Mouse (Mus musculus) mouse embryonic stem cell (cell line): ENCODE results near the gene Gtsf1.

Source experiments
- in situ Hi-C, 2 experiments: fragments of 300-500 bp; cut with MboI; formaldehyde crosslinking; loops; 1 replicate in 1 of 2; 3 replicates in 1 of 2; pipeline ENCODE4 v1.14.3; 2019 to 2020; ENCODE audit warnings: low sequenced_read_pairs in 2 of 2, low pct_unique_long_range_greater_than_20kb in 1 of 2, mixed read lengths in 1 of 2; ENCODE audit not compliant: unreplicated experiment in 1 of 2

Gene Gtsf1

GRCm38 (mm10) chr15:103382075-103382474 is 48.2 kb downstream of the Gtsf1 start:
- in situ Hi-C loops: no loop called here

GRCm38 (mm10) chr15:103378665-103379356 is 51.5 kb downstream of the Gtsf1 start:
- in situ Hi-C loops: no loop called here

GRCm38 (mm10) chr15:103377752-103378664 is 52.3 kb downstream of the Gtsf1 start:
- in situ Hi-C loops: no loop called here

- in situ Hi-C loops: no loop called here
These were observed 53.4 kb downstream of the Gtsf1 start for GRCm38 (mm10) chr15:103376837-103377269.

- in situ Hi-C loops: no loop called here
These were observed 55.0 kb downstream of the Gtsf1 start for GRCm38 (mm10) chr15:103375112-103375800.

- in situ Hi-C loops: no loop called here
These were observed 57.8 kb downstream of the Gtsf1 start for GRCm38 (mm10) chr15:103372461-103372860.

GRCm38 (mm10) chr15:103371741-103372140 is 58.5 kb downstream of the Gtsf1 start:
- in situ Hi-C loops: no loop called here

GRCm38 (mm10) chr15:103371208-103371607 is 59.1 kb downstream of the Gtsf1 start:
- in situ Hi-C loops: no loop called here

GRCm38 (mm10) chr15:103370462-103370861 is 59.8 kb downstream of the Gtsf1 start:
- in situ Hi-C loops: no loop called here

GRCm38 (mm10) chr15:103369123-103369522 is 61.1 kb downstream of the Gtsf1 start:
- in situ Hi-C loops: no loop called here

GRCm38 (mm10) chr15:103368179-103368940 is 61.9 kb downstream of the Gtsf1 start:
- in situ Hi-C loops: no loop called here

- in situ Hi-C loops: no loop called here
These were observed 63.7 kb downstream of the Gtsf1 start, which contains the start of gene Itga5 for GRCm38 (mm10) chr15:103366376-103367149. Gene Itga5 (minus strand): TSS chr15:103366763.

GRCm38 (mm10) chr15:103365471-103366375 is 64.5 kb downstream of the Gtsf1 start:
- in situ Hi-C loops: no loop called here

- in situ Hi-C loops: no loop called here
These were observed 65.5 kb downstream of the Gtsf1 start for GRCm38 (mm10) chr15:103364761-103365160.

- in situ Hi-C loops: no loop called here
These were observed 66.5 kb downstream of the Gtsf1 start for GRCm38 (mm10) chr15:103363809-103364208.

GRCm38 (mm10) chr15:103362950-103363349 is 67.3 kb downstream of the Gtsf1 start:
- in situ Hi-C loops: no loop called here

- in situ Hi-C loops: no loop called here
These were observed 67.9 kb downstream of the Gtsf1 start for GRCm38 (mm10) chr15:103362333-103362732.
